18 mouse cellular contexts compared by ENCODE assay signal in genomic region chr10:87906121-87906520, GRCm38 (mm10). TPM values are rescaled to one million over a fixed set of nuclear protein-coding genes. Genes with fewer than 3 reads are reported as not detected.
"Had no signal": no experiment of that assay in that cellular context is flagged by ENCODE, and none has a peak within 500 bp of the region (broad histone marks: within the 10 kb centered on the region; RNA-seq: fewer than 3 reads in every experiment).

No protein-coding gene starts in this region.

- H3K36me3 ChIP-seq: midbrain, embryonic 10.5 days; midbrain, embryonic 12.5 days; neural tube, embryonic 13.5 days; neural tube, embryonic 15.5 days had no signal

- H3K9ac ChIP-seq: lung, embryonic 14.5 days; midbrain, embryonic 12.5 days; neural tube, embryonic 13.5 days; neural tube, embryonic 15.5 days had no signal

- H3K4me1 ChIP-seq: midbrain, embryonic 10.5 days; midbrain, embryonic 12.5 days; neural tube, embryonic 13.5 days had no signal

- DNase-seq: lung, embryonic 14.5 days; lung, postnatal 10 days; lung, postnatal 4 days; midbrain, embryonic 14.5 days; retina, postnatal 1 day; right cerebral cortex, adult 18-20 months; right cerebral cortex, postnatal 25 days; right cerebral cortex, postnatal 4 days; spleen, adult 18-20 months; thymus, adult 18-20 months; thymus, postnatal 14 days; thymus, postnatal 36 days had no signal

- H3K27ac ChIP-seq: midbrain, embryonic 10.5 days; midbrain, embryonic 12.5 days; neural tube, embryonic 13.5 days; neural tube, embryonic 15.5 days had no signal

- H3K4me3 ChIP-seq: midbrain, embryonic 10.5 days; midbrain, embryonic 12.5 days; myocyte; neural tube, embryonic 13.5 days; neural tube, embryonic 15.5 days had no signal

- H3K27me3 ChIP-seq: midbrain, embryonic 12.5 days; neural tube, embryonic 13.5 days; neural tube, embryonic 15.5 days had no signal

RNA-seq across cellular contexts. Expression of gene Igf1, which starts 48.1 kb away (rescaled TPM):
- total RNA-seq: megakaryocyte-erythroid progenitor cell, adult 5-6 weeks had no signal
